Mouse (Mus musculus) left cerebral cortex, postnatal 4 days (tissue): ENCODE data around the gene Gm4307. TPM values are rescaled to one million over a fixed set of nuclear protein-coding genes. Genes with fewer than 3 reads are reported as not detected.
A peak's percentile ranks its signal among the peaks of the same experiment; 100 is the strongest.
"Not testable (repeated sequence)": the region's sequence is repeated elsewhere in the genome, so short reads cannot be mapped to it uniquely, and the experiment has no call there.

ENCODE experiments used
- DNase-seq: peaks from one replicate; pipeline ENCODE4 v3.0.0-alpha.2; 2022
- intact Hi-C: fragments of 180-260 bp; cut with DNase I; formaldehyde crosslinking; loops from one replicate; pipeline ENCODE4 v1.15.1; 2025
- total RNA-seq, 2 experiments: library from RNA; stranded (reverse); gene quantifications; 2 replicates each; pipeline ENCODE4 v1.2.3; 2021

Gene Gm4307
- total RNA-seq, result not detected

DNA sequence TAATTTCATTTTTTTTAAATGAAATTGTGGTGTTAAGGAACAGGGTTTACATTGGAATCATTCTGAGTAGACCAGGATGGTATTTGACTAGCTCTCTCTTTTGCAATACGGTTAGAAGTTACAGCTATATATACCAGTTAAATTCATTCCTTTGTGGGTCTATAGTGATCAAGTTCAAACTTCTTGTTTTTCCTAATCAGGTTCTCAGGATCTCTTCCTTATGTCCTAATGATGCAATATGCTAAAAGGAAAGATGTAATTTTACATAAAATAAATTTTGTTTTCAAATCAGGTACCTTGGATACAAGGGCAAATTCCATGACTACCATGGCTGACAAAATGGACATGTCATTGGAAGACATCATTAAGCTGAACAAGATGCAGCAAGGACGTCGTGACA lies at the start of gene Gm4307:
TSS of gene Gm4307 (plus strand) at position 301 of the 400 bp plus-strand sequence.
- DNase-seq, result not testable (repeated sequence)

GRCm38 (mm10) chr10:100335376-100335775 lies 25.8 kb upstream of the Gm4307 start, which contains the start of gene Gm4301:
Gene Gm4301, plus strand, starts transcription at chr10:100335676.
- intact Hi-C loops, DNase-seq: not testable (repeated sequence)

More for the DNA sequence above, at the start of gene Gm4307:
- intact Hi-C loops, result not testable (repeated sequence)

- intact Hi-C loops, DNase-seq: not testable (repeated sequence)
These were observed 20.6 kb upstream of the Gm4307 start, which contains the start of gene Gm4302 for GRCm38 (mm10) chr10:100340536-100340935. Gene Gm4302, plus strand, starts transcription at chr10:100340836.

GRCm38 (mm10) chr10:100345672-100346071 lies 15.5 kb upstream of the Gm4307 start, which contains the start of gene Gm4303:
Gene Gm4303, plus strand, starts transcription at chr10:100345972.
- DNase-seq, intact Hi-C loops: not testable (repeated sequence)

GRCm38 (mm10) chr10:100350793-100351192 lies 10.3 kb upstream of the Gm4307 start, which contains the start of gene Gm4305:
Gene Gm4305, plus strand, starts transcription at chr10:100351093.
- DNase-seq, intact Hi-C loops: not testable (repeated sequence)

- peak; percentile 1 for DNase-seq
- intact Hi-C loops, result not testable (repeated sequence)
These were observed 4.3 kb upstream of the Gm4307 start for GRCm38 (mm10) chr10:100356841-100357240.

DNA sequence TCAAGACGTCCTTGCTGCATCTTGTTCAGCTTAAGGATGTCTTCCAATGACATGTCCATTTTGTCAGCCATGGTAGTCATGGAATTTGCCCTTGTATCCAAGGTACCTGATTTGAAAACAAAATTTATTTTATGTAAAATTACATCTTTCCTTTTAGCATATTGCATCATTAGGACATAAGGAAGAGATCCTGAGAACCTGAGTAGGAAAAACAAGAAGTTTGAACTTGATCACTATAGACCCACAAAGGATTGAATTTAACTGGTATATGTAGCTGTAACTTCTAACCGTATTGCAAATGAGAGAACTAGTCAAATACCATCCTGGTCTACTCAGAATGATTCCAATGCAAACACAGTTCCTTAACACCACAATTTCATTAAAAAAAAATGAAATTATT lies 21.3 kb downstream of the Gm4307 start, which contains the start of gene Gm4312:
TSS of gene Gm4312 (minus strand) at position 101 of the 400 bp plus-strand sequence.
- intact Hi-C loops, DNase-seq: not testable (repeated sequence)

DNA sequence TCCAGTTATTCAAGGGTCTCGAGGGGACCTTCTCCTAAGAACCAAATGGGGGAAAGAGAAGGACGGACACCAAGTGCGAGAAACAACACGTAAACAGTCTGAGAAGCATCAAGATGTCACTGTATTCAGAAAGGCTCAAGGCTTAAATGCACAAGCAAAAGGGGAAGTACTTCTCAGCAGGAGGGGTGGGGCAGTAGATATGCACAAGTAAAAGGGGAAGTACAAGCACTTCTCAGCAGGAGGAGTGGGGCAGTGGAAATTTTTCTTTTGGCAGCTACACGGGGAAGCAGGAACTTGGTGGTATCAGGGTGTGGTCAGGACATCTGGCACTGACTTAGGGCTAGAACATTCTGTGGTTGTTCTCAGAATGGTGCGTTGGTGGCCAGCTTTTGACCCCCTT lies 41.2 kb downstream of the Gm4307 start:
- DNase-seq, intact Hi-C loops: not testable (repeated sequence)

Other genes with a start within 250 kb of the Gm4307 start
- not detected for gene Gm4301, start 25.7 kb upstream of the Gm4307 start, total RNA-seq
- not detected for gene Gm4302, start 20.5 kb upstream of the Gm4307 start, total RNA-seq
- not detected for gene Gm4303, start 15.4 kb upstream of the Gm4307 start, total RNA-seq
- not detected for gene Gm4305, start 10.2 kb upstream of the Gm4307 start, total RNA-seq
- not detected for gene Gm4312, start 21.2 kb downstream of the Gm4307 start, total RNA-seq
- gene Tmtc3, start 126.0 kb downstream of the Gm4307 start, total RNA-seq, result 10 to 100 TPM; 11.6 to 12.6 TPM
- gene Cep290, start 126.2 kb downstream of the Gm4307 start, total RNA-seq, result 10 to 100 TPM; 11.1 to 13.1 TPM
- gene 4930430F08Rik, start 229.1 kb downstream of the Gm4307 start, total RNA-seq, result 10 to 100 TPM; 16.8 to 21.4 TPM
- gene 1700017N19Rik, start 229.1 kb downstream of the Gm4307 start, total RNA-seq, result not detected